Mouse (Mus musculus) embryo, embryonic 11 days (tissue): ENCODE results near the gene Tcte1.

Experiments used
- DNase-seq: peaks from one replicate; pipeline ENCODE4 v3.0.0-alpha.2; 2015

Tcte1 gene

GRCm38 (mm10) chr17:45566360-45567161, 43.3 kb downstream of the Tcte1 start:
- no peak for DNase-seq

- DNase-seq = peak; percentile 37
Observed at GRCm38 (mm10) chr17:45567162-45567601, 43.9 kb downstream of the Tcte1 start.

GRCm38 (mm10) chr17:45568990-45569389, 45.8 kb downstream of the Tcte1 start:
- DNase-seq = no peak

- no peak for DNase-seq
Observed at GRCm38 (mm10) chr17:45569999-45570398, 46.8 kb downstream of the Tcte1 start.

GRCm38 (mm10) chr17:45572103-45573086, 49.2 kb downstream of the Tcte1 start:
- peak; percentile 92 for DNase-seq

GRCm38 (mm10) chr17:45573087-45573779, 50.0 kb downstream of the Tcte1 start, which contains the start of gene Hsp90ab1:
Gene Hsp90ab1, minus strand, starts transcription at chr17:45573271.
- DNase-seq = peak; percentile 99

- DNase-seq = peak; percentile 95
Observed at GRCm38 (mm10) chr17:45573780-45574123, 50.5 kb downstream of the Tcte1 start.

- DNase-seq = peak; percentile 67
Observed at GRCm38 (mm10) chr17:45574129-45574761, 51.0 kb downstream of the Tcte1 start.

- DNase-seq = no peak
Observed at GRCm38 (mm10) chr17:45575123-45575897, 52.1 kb downstream of the Tcte1 start.

- no peak for DNase-seq
Observed at GRCm38 (mm10) chr17:45578242-45578641, 55.0 kb downstream of the Tcte1 start.

- DNase-seq = peak; percentile 56
Observed at GRCm38 (mm10) chr17:45578843-45579242, 55.6 kb downstream of the Tcte1 start.

- DNase-seq = no peak
Observed at GRCm38 (mm10) chr17:45579554-45579953, 56.3 kb downstream of the Tcte1 start.

- peak; percentile 28 for DNase-seq
Observed at GRCm38 (mm10) chr17:45580958-45581477, 57.8 kb downstream of the Tcte1 start.

GRCm38 (mm10) chr17:45581567-45581983, 58.3 kb downstream of the Tcte1 start:
- peak; percentile 77 for DNase-seq

- DNase-seq = no peak
Observed at GRCm38 (mm10) chr17:45582188-45582587, 59.0 kb downstream of the Tcte1 start.

GRCm38 (mm10) chr17:45582715-45583355, 59.6 kb downstream of the Tcte1 start:
- DNase-seq = no peak

GRCm38 (mm10) chr17:45584096-45584896, 61.1 kb downstream of the Tcte1 start:
- peak; percentile 60 for DNase-seq

GRCm38 (mm10) chr17:45584939-45585678, 61.9 kb downstream of the Tcte1 start:
- DNase-seq = peak; percentile 86
